Mouse (Mus musculus) forebrain, embryonic 16.5 days (tissue): ENCODE results near the gene Ssb. TPM values are rescaled to one million over a fixed set of nuclear protein-coding genes. Genes with fewer than 3 reads are reported as not detected.
"Not testable (repeated sequence)": the region's sequence is repeated elsewhere in the genome, so short reads cannot be mapped to it uniquely, and the experiment has no call there.

Experiments used
- ATAC-seq: fragments of 200-750 bp; cut with Nextera tagmentation; 2 replicates; pipeline ENCODE4 v1.8.0; 2017; ENCODE audit warnings: mild to moderate bottlenecking, moderate library complexity
- H3K27ac ChIP-seq: fragments of 300-500 bp; sonication (generic); 2 replicates; pipeline ENCODE4 v1.5.1; 2014; ENCODE audit warnings: low read length, control low read depth
- H3K27me3 ChIP-seq: fragments of 300-500 bp; sonication (generic); replicated peaks from 2 replicates; pipeline ENCODE4 v1.6.1; 2014; ENCODE audit warnings: low read length; ENCODE audit not compliant: control insufficient read depth, insufficient read depth
- H3K36me3 ChIP-seq: fragments of 300-500 bp; sonication (generic); 2 replicates; pipeline ENCODE4 v1.6.1; 2014; ENCODE audit not compliant: control insufficient read depth, insufficient read depth
- H3K4me1 ChIP-seq: fragments of 300-500 bp; sonication (generic); replicated peaks from 2 replicates; pipeline ENCODE4 v1.6.1; 2014; ENCODE audit warnings: low read length; ENCODE audit not compliant: control insufficient read depth, insufficient read depth
- H3K4me2 ChIP-seq: fragments of 300-500 bp; sonication (generic); 2 replicates; pipeline ENCODE4 v1.6.1; 2014; ENCODE audit warnings: mild to moderate bottlenecking, low read length, control low read depth
- H3K4me3 ChIP-seq: fragments of 300-500 bp; sonication (generic); replicated peaks from 2 replicates; pipeline ENCODE4 v1.5.1; 2014; ENCODE audit warnings: mild to moderate bottlenecking, low read length, control low read depth
- H3K9ac ChIP-seq: fragments of 300-500 bp; sonication (generic); replicated peaks from 2 replicates; pipeline ENCODE4 v1.6.1; 2014; ENCODE audit warnings: low read depth, low read length, control low read depth
- H3K9me3 ChIP-seq: fragments of 300-500 bp; sonication (generic); 2 replicates; pipeline ENCODE4 v1.6.1; 2016; ENCODE audit warnings: low read length; ENCODE audit not compliant: control insufficient read depth
- WGBS: fragments of 180-500 bp; shearing (Covaris S2); extraction: QIAGEN DNeasy Blood & Tissue Kit; methylation state at CpG from one replicate; pipeline ENCODE4 v1.1.7; 2014; 5-methylcytosine and 5-hydroxymethylcytosine counted together
- polyA plus RNA-seq: library from polyadenylated mRNA; unstranded; fragments of >200 nt; fragmentation: Nextera tagmentation; extraction: Ambion mirVana; gene quantifications from 2 replicates; pipeline ENCODE4 v1.2.1, GENCODE M21; 2015

The Ssb gene
- polyA plus RNA-seq, 1 experiment from 2014 or later: 265 TPM

DNA sequence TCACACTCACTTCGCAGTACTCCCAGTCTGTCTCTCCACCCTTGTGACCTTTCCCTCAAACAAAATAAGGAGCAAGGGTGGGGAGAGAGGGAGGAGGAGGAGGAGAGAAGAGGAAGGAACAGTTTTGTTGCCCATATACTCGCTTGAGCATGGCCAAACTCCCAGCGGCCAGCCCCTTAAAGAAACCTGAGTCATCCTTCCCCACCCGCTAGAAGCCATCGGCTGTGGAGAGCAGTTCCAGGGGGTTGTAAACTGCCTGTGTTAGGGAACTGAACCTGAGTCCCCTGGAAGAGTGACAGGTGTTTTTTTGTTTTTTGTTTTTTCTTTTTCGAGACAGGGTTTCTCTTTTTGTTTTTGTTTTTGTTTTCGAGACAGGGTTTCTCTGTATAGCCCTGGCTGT is 29.5 kb downstream of the Ssb start:
- Histone ChIP-seq H3K36me3 (no peaks in the 10 kb centered on the region), H3K27ac (no peak overlapping the region), H3K4me1 (peaks cover 1% of the 10 kb centered on the region), H3K4me2 (no peak overlapping the region), H3K9me3 (no peaks in the 10 kb centered on the region), H3K4me3 (no peak overlapping the region), H3K9ac (no peak overlapping the region), H3K27me3 (no peaks in the 10 kb centered on the region)
- no peak for ATAC-seq
- 72% methylated on average over 7 of the region's 7 CpGs for WGBS

DNA sequence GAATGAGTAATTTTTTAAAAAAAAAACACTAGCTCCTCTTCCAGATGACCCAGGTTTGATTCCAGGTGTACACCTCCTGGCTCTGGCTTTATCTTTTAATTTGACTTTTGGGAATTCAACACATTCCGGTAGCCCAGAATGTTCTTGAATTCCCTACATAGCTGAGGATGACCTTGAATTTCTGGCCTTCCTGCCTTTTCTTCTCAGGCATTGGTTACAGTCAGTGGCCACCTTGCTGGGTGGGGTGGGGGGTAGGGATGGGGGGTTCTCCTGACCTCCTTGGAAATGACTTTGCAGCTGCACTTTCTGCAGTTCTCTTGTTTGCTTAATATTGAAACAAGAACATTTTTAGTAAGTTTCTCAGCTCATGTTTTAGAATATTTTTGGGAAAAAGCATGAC is 31.8 kb downstream of the Ssb start:
- no peak overlapping the region for H3K4me2 ChIP-seq
- H3K9me3 ChIP-seq: no peaks in the 10 kb centered on the region
- no peak for ATAC-seq
- no peak overlapping the region for H3K4me3 ChIP-seq
- H3K27me3 ChIP-seq: no peaks in the 10 kb centered on the region
- no peaks in the 10 kb centered on the region; the same call in 1 of the 2 replicates for H3K4me1 ChIP-seq
- H3K36me3 ChIP-seq: no peaks in the 10 kb centered on the region
- 100% methylated on average over 1 of the region's 1 CpGs for whole genome bisulfite sequencing
- H3K9ac ChIP-seq: no peak overlapping the region
- no peak overlapping the region for H3K27ac ChIP-seq

DNA sequence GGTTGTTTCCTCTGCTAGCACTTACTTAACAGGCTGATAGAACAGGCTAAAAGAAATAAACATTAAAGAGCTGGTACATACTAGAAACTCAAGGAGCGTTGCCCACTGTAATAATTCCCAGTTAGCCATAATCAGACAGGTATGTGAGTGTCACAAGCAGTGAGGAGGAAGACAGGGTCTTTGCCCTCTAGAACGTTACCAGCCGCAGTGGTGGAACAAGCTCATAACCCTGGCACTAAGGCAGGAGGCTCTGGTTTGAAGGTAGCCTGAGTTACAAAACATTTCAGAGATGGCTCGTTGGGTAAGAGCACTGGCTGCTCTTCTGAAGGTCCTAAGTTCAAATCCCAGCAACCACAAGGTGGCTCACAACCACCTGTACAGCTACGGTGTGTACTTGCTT is 32.5 kb downstream of the Ssb start:
- H3K9me3 ChIP-seq: no peaks in the 10 kb centered on the region
- H3K4me2 ChIP-seq: no peak overlapping the region
- H3K27me3 ChIP-seq: no peaks in the 10 kb centered on the region
- peaks cover 6% of the 10 kb centered on the region for H3K4me1 ChIP-seq
- no peak overlapping the region for H3K9ac ChIP-seq
- H3K36me3 ChIP-seq: no peaks in the 10 kb centered on the region
- no peak for ATAC-seq
- no peak overlapping the region for H3K27ac ChIP-seq
- 90% methylated on average over 5 of the region's 5 CpGs for WGBS
- H3K4me3 ChIP-seq: no peak overlapping the region

DNA sequence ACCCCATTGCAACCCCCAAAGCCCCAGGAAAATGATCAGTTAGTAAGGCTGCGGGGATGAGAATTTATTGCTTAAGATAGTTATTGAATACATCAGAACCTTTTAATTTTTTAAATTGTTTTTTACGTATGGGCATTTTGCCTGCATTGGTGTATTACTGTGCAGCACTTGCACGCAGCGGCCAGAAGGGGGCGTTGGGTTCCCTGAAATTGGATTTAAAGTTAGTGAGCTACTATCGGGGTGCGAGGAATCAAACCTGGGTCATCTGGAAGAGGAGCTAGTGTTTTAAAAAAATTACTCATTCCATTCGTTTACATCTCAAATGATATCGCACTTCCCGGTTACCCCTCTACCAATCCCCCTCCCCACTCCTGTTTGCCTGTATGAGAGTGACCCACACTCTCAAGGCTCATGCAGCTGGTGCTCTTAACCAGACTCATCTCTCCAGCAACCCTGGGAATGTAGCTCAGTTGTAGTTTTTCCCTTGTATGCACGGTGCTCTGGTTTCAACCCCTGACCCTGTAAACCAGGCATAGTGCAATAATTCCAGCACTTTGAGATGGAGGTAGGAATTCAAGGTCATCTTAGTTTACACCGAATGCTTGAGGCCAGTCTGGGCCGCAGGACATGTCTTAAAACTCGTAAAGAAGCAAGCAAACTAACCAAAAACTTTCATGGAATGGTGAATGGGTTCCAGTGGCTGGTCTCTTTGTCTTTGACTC is 34.3 kb downstream of the Ssb start:
- H3K36me3 ChIP-seq: no peaks in the 10 kb centered on the region
- H3K4me1 ChIP-seq: peaks cover 16% of the 10 kb centered on the region
- no peak overlapping the region for H3K27ac ChIP-seq
- H3K9me3 ChIP-seq: no peaks in the 10 kb centered on the region
- no peak overlapping the region for H3K4me3 ChIP-seq
- no peak overlapping the region for H3K4me2 ChIP-seq
- H3K27me3 ChIP-seq: no peaks in the 10 kb centered on the region
- H3K9ac ChIP-seq: no peak overlapping the region
- WGBS: 64% methylated on average over 14 of the region's 14 CpGs
- no peak for ATAC-seq

DNA sequence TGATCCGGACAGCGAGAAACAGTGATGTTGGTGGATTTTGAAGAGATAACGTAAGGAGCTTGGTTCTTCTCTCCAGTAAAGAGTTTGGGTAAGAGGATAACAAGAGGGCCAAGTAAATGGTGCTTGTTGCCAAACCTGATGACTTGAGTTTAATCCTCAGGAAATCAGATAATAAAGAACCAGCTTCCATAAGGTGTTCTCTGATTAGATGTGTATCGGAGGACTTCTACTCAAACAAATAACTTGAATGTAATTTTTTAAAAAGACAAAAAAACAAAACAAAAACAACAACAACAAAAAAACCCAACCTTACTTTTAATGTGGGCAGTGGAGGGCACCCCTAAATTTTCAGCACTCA is 34.8 kb downstream of the Ssb start:
- no peak overlapping the region for H3K9ac ChIP-seq
- H3K27ac ChIP-seq: no peak overlapping the region
- ATAC-seq: no peak
- H3K9me3 ChIP-seq: no peaks in the 10 kb centered on the region
- no peaks in the 10 kb centered on the region for H3K36me3 ChIP-seq
- peaks cover 16% of the 10 kb centered on the region for H3K4me1 ChIP-seq
- H3K27me3 ChIP-seq: no peaks in the 10 kb centered on the region
- H3K4me2 ChIP-seq: no peak overlapping the region
- no peak overlapping the region for H3K4me3 ChIP-seq
- 94% methylated on average over 4 of the region's 4 CpGs for whole genome bisulfite sequencing

DNA sequence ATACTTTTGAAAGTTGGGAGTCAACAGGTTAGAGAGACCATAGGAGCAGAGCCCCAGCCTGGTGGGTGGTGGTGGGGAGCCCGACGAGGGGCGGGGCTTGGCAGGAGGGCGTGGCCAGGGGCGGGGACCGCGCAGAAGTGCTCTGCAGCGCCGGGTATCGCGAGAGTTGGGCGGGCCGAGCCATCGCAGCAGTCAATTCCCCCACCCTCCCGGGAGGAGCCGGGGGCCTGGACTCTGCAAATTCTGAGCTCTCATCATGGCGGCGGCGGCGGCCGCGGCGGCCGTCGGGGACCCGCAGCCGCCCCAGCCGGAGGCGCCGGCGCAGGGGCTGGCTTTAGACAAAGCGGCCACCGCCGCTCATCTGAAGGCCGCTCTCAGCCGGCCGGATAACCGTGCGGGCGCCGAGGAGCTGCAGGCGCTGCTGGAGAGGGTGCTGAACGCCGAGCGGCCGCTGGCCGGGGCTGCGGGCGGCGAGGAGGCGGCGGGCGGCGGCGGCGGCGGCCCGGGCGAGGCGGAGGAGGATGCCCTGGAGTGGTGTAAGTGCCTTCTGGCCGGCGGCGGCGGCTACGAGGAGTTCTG is 35.8 kb downstream of the Ssb start, which contains the start of gene Ubr3:
Ubr3 (plus strand) TSS at position 208 of the 579 bp plus-strand sequence.
- H3K4me1 ChIP-seq: peaks cover 16% of the 10 kb centered on the region
- H3K27me3 ChIP-seq: no peaks in the 10 kb centered on the region
- H3K4me3 ChIP-seq: peak within 1 kb of the TSS; percentile 97
- H3K9ac ChIP-seq: peak within 1 kb of the TSS; percentile 91
- peak within 1 kb of the TSS; percentile 88 for H3K4me2 ChIP-seq
- WGBS: under 1% methylated on average over 51 of the region's 65 CpGs
- no peaks in the 10 kb centered on the region; the same call in 1 of the 2 replicates for H3K36me3 ChIP-seq
- H3K27ac ChIP-seq: peak within 1 kb of the TSS; percentile 91
- no peaks in the 10 kb centered on the region for H3K9me3 ChIP-seq
- ATAC-seq: peak; percentile 99

DNA sequence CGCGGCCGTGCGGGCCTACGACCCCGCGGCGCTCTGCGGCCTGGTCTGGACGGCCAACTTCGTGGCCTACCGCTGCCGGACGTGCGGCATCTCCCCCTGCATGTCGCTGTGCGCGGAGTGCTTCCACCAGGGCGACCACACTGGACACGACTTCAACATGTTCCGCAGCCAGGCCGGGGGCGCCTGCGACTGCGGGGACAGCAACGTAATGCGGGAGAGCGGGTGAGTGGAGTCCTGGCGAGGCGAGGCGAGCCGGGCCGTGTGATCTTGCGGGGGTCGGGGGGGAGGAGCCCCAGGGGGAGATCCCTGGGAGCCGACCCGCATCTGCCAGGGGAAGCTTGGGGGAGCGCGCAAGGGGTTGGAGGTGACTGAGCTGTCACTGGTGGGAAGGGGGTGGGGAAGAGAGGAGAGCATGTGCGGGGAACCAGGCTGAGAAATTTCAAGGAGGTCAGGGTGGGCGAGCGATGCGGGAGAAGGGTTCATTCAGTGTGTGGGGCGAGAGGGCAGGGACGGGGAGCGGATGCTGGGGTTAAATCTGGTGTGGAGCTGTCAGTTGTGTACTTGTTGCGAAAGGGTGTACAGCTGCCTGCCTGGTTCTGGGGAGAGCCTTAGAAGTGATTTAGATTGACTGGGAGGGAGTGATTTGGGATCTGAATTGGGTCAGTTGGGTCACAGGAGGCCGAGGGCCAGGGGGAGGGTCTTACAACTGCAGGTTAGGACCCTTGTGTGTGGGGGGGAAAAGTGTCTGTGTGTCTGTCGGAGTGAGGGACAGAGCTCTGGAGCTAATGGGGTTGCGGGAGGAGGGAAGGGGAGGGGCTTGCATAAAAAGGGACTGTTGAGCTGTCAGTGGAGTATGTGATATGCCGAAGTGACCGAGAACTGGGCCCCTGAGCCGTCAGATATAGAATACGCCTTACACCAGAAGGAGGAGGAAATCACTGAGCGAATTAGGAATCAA is 36.5 kb downstream of the Ssb start:
- no peaks in the 10 kb centered on the region for H3K27me3 ChIP-seq
- H3K27ac ChIP-seq: peak overlapping the region; percentile 91
- peak overlapping the region; percentile 97 for H3K4me3 ChIP-seq
- peaks cover 16% of the 10 kb centered on the region for H3K4me1 ChIP-seq
- peak overlapping the region; percentile 88 for H3K4me2 ChIP-seq
- peak overlapping the region; percentile 91 for H3K9ac ChIP-seq
- under 1% methylated on average over 55 of the region's 55 CpGs for WGBS
- H3K9me3 ChIP-seq: no peaks in the 10 kb centered on the region
- no peaks in the 10 kb centered on the region; the same call in 1 of the 2 replicates for H3K36me3 ChIP-seq
- ATAC-seq: peak; percentile 45

DNA sequence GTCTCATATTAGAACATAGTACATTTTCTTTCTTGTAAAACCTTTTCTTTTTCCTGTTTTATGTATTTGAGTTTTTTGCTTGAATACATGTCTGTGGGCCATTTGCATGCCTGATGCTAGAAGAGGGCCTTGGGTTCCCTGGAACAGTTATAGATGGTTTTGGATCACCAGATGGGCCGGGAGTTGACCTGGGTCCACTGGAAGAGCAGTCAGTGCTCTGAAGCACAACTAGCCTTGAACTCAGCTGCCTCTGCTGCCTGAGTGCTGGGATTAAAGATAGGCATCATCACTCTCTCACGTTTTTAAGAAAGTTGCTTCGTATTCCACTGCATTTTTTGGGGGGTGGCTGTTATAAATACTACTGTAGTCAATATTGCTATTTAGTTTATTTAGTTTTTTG is 42.2 kb downstream of the Ssb start:
- no peak overlapping the region for H3K27ac ChIP-seq

DNA sequence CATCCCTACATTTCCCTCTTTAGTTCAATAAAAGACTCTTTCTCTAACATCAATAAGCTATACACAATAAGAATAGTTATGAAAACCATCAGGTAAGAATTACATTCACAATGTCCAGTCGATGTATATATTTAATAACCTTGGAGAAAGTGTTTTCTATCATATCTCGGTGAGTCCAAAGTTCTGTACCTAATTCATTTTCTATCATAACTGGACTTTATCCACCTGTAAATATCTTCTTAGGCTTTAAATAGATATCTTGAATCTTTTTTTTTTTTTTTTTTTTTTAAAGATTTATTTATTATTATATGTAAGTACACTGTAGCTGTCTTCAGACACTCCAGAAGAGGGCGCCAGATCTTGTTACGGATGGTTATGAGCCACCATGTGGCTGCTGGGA is 46.0 kb downstream of the Ssb start:
- H3K36me3 ChIP-seq, ATAC-seq, H3K9ac ChIP-seq, H3K4me2 ChIP-seq, H3K27ac ChIP-seq, H3K4me3 ChIP-seq, H3K9me3 ChIP-seq, H3K27me3 ChIP-seq, H3K4me1 ChIP-seq: not testable (repeated sequence)
- 86% methylated on average over 4 of the region's 4 CpGs for WGBS

More for the DNA sequence above, 42.2 kb downstream of the Ssb start:
- Histone ChIP-seq H3K4me1 (peaks cover 13% of the 10 kb centered on the region), H3K36me3 (no peaks in the 10 kb centered on the region; the same call in 1 of the 2 replicates), H3K4me2 (no peak overlapping the region), H3K4me3 (no peak overlapping the region), H3K9ac (no peak overlapping the region), H3K9me3 (no peaks in the 10 kb centered on the region), H3K27me3 (no peaks in the 10 kb centered on the region)
- no peak for ATAC-seq
- 98% methylated on average over 3 of the region's 3 CpGs for WGBS
